Mouse (Mus musculus) frontal cortex, adult 2 months (tissue): ENCODE measurements at regions not wholly inside any gene's neighbourhood (a gene's known extent, or its start where the extent isn't known, plus 50 kb on each side); places are given as distances from the start of the nearest gene placed in this dataset.

Experiments
- DNase-seq, 2 experiments: peaks; one replicate each; pipeline ENCODE4 v3.0.0; 2022; ENCODE audit warnings: low spot score in 1 of 2; ENCODE audit errors: extremely low spot score in 1 of 2

DNA sequence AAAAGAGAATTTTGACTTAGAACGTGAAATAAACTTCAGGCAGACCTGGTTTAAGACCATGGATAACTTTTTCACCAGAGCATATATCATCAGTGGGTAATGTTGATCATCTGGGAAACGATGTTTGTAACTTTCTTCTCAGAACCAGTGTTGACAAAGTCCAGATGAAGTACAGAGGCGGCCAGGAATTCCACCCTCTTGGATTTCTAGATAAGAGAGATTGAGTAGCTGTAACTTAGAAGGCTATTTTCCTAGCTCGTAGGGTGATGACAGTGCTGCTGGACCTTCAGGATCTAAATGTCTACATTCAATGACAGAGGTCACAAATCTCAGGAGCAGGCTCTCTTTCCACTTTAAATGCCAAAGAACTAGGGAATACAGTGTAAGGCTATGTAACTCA lies 85.2 kb upstream of the Ccdc85a start:
- no peak for DNase-seq

GRCm38 (mm10) chr11:28660377-28660776 lies 76.3 kb upstream of the Ccdc85a start:
- DNase-seq: peak in 1 of 2 experiments; percentile 27

DNA sequence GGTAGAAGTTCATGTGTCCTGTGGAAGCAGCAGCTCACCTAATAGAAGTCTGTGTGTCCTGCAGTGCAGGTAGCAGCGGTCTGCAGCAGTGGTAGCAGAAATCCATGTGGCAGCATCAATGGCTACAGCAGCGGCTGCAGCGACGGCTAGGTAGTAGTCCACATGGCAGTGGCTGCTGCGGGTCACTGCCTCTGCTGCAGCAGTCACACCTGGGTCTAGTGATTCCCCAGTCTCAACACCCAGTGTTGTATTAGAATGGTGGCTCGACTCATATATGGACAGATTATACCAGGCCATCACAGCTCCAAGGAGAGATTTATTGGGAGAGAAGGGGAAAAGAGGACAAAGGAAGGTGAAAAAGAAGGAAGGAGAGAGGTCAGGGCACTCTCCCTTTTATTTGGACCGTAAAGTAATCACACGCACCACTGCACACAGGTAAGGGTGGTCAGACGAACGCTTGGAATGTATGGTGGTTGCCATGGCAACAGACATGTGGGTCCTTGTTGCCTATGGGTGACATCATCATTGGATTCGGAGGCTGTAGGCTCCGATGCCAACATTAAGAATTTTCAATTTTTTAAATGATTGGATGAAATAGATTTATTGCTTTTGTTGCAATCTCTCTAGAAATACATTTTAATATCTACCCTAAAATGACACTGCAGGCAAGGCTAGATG lies 71.2 kb upstream of the Ccdc85a start:
- no peak for DNase-seq

DNA sequence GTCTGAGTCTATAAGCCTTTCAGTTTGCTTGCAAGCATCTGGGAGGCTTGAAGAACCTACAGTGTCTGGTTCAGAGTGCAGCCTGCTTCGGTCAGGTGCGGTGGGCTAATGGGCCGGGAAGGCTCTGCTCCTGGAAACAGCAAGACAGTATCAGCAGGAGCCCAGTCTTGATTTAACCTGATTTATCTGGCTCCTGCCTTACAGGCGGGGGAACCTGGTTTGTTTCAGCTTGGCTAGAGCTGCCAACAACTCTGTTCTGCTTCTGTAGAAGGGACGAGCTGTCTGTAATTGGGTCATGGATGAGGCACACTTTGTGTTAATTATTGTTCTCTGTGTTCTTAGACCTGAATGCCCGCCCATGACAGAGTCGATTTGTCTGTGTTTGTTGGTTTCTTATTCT lies 65.3 kb upstream of the Ccdc85a start:
- no peak for DNase-seq

- DNase-seq: no peak
Measured at GRCm38 (mm10) chr11:28648916-28649315, 64.8 kb upstream of the Ccdc85a start.

- peak in 1 of 2 experiments; percentile 11 for DNase-seq
Measured at GRCm38 (mm10) chr11:28639081-28639480, 55.0 kb upstream of the Ccdc85a start.

- no peak for DNase-seq
Measured at GRCm38 (mm10) chr11:28636752-28637151, 52.6 kb upstream of the Ccdc85a start.
